Mouse (Mus musculus) layer of hippocampus, postnatal 25 days (tissue): ENCODE data around the gene Sct. TPM values are rescaled to one million over a fixed set of nuclear protein-coding genes. Genes with fewer than 3 reads are reported as not detected.

Experiments
- DNase-seq, 2 experiments: peaks; one replicate each; pipeline ENCODE4 v3.0.0; 2022; ENCODE audit warnings: mixed read lengths in 2 of 2, low spot score in 1 of 2; ENCODE audit errors: extremely low spot score in 1 of 2
- total RNA-seq, 2 experiments: library from RNA; stranded (reverse); gene quantifications; 2 replicates each; pipeline ENCODE4 v1.2.3; 2021

Sct gene
- total RNA-seq = not detected

GRCm38 (mm10) chr7:141278766-141279590 is at the start of gene Sct:
Gene Sct, minus strand, starts transcription at chr7:141279133.
- no peak for DNase-seq

DNA sequence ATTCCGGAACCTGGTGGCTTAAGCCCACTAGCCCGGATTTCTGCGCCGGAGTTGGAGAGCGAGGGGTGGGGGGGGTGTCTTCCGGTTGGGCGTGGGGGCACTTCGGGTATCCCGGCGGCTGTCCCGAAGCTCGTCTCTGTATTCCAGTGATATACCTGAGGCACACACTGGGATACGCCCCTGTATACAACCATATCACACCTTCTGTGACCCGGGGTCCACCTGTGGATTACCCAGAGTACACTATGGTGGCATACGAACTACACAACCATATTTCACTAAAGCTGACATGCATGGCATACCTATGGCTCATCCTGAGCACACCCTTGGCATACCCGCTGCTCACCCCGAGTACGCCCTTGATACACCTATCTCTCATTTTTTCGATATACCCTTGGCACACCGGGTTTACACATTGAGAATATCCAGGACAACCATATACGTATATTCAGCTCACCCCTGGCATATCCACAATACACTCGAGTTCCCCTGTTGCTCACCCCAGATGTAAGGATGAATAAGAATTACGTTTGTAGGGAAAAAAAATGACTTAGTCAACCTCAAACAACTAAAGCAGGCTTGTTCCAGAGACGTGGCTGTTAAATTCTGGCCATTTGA is 49.5 kb upstream of the Sct start:
- no peak for DNase-seq

- DNase-seq = peak; percentile 99 to 100
Measured at GRCm38 (mm10) chr7:141327469-141328372, 48.8 kb upstream of the Sct start, which contains the start of the genes Deaf1 and Tmem80. Gene Deaf1, minus strand, starts transcription at chr7:141327690. Gene Tmem80, plus strand, starts transcription at chr7:141327739.

- peak in 1 of 2 experiments; percentile 23 for DNase-seq
Measured at GRCm38 (mm10) chr7:141326546-141327446, 47.9 kb upstream of the Sct start.

DNA sequence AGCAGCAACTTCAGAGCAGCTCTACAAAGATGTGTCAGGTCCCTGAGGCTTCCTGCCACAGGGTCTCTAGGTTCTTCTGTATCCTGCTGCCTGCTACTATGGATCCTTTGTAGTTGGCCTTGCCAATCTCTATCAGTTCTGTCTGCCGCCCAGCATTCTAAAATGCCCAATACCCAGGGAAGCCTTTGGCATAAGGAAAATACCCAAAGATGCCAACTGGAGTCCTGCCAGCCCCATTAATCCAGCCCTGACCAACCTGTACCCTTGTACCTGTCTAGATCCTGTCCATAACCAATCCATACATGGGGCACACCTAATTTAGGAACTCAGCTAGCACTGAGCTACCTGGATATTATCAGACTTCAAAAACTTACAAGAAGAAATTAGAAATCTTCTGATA is 45.8 kb upstream of the Sct start:
- no peak for DNase-seq

GRCm38 (mm10) chr7:141319446-141319845 is 40.5 kb upstream of the Sct start:
- no peak for DNase-seq

DNA sequence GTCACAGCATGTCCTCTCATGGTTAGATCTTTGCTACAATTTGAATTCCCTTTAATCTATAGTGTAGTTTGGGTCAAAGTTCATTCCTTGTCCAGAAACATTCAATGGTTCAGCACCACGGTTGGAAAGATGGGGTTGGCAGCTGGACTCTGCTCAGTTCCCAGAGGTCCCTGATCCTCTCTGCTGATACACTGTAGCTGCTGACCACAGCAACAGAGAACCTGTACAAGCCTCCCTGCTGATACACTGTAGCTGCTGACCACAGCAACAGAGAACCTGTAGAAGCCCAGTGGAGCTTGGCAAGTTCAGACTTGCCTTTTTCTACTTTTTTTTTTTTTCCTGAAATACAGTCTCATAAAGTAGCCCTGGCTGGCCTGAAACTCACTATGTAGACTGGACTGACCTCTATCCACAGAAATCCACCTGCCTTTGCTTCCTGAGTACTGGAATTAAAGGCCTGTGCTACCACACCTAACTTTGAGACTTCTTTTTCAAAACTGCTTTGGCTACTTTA is 38.7 kb upstream of the Sct start:
- no peak for DNase-seq

- no peak for DNase-seq
Measured at GRCm38 (mm10) chr7:141315974-141316373, 37.0 kb upstream of the Sct start.

DNA sequence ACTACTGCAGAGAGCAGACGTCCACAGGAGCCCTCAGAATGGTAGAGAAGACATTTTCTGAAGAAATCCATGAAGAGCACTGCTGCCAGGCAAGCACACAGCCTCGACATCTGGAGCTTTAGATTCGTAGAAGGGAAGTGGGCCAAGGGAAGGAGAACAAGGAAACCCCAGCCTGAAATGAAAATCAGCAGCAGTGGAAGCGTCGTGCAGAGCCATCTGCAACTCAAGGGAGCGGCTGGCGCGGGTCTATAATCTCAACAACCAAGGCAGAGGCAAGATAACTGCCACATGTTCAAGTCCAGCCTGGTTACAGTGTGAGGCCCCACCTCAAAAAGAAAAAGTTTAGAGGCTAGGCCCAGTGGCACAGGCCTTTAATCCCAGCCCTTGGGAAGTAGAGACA is 36.1 kb upstream of the Sct start:
- DNase-seq = no peak

DNA sequence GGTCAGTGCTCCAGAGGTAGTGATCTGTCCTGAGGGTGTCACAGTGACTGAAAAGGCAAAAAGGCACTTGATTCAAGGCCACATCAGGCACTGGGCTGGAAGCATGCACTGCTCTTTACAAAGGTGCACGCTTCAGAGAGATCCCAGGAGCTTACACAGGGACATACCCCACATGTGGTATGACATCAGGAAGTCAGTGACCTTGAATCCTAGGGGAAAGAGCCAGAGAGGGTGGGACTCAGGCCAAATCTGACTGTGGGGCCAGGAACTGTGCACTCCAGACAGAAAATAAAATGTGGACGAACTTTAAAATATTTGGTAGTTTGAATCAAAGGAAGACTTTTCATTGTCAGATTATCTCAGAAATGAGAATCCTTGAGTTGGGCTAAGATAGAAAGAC is 35.5 kb upstream of the Sct start:
- DNase-seq = no peak

DNA sequence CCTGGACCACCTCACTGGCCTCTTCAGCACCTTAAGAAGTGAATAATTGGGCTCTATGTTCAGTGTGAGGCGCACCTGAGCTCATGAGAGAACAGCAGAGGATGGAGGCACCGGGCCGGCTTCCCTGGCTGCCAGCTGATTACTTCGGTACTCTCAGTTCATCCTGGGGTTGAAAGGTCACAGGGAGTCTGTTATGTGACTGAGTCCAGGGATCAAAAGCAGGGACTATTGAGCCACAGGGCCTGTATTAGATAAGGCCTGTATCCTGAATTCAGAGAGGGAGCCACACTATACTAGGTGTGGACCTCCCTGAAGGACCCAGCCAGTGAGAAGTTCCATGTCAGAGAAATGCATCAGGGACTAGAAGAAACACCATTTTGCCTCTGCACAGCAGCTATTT is 25.6 kb upstream of the Sct start:
- no peak for DNase-seq

DNA sequence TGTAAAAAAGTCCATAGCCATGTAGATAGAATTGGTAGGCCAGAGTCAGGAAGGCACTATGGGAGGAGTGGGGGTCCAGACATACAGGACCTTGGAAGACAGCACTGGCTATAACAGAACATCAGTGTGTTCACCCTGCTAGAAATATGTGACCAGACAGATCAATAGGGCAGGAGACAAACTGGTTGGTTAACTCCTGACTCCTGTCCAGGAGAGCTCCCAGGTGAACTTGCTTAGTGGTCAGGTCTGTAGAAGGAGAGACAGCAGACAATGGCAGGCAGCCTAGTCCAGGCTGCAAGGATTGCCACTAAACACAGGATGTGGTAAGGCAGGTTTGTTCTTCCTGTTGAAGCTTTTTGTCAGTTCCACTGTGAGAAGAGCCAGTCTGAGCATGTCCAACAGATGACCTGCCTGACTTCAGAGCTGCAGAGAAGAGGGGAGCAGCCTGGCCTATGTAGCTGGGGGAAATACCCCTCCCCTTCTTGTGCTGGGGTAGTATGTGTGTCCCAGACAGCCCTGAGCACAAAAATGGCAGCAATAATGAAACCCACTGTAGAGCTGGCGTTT is 23.9 kb upstream of the Sct start:
- DNase-seq = no peak

GRCm38 (mm10) chr7:141301386-141301785 is 22.5 kb upstream of the Sct start:
- DNase-seq = no peak

- no peak for DNase-seq
Measured at GRCm38 (mm10) chr7:141299175-141299574, 20.2 kb upstream of the Sct start.

DNA sequence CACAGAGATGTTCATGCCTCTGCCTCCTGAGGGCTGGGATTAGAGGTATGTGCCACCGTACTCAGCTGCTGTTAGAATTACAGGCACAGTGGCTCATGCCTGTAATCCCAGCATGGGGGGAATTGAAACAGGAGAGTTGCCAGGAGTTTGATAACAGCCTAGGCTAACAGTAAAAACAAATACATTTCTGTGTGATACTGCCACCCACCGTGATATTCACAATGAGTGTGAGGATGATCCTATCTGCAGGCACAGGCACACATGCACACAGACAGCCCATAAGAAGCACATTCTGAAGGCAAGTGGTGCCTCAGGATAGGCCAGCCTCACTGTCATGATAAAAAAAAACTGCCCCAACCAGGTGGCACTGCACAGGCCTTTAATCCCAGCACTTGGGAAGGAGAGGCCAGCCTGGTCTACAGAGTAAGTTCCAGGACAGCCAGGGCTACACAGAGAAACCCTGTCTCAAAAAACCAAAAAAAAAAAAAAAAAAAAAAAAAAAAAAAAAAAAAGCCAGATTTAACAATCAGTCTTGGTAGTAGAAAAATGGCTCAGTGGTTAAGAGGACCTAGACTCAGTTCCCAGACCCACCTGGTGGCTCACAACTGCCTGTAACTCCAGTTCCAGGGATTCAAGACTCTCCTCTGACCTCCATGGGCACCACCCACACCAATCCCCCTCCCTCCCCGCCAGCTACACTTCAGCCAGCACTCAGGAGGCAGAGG is 19.2 kb upstream of the Sct start:
- DNase-seq = no peak

DNA sequence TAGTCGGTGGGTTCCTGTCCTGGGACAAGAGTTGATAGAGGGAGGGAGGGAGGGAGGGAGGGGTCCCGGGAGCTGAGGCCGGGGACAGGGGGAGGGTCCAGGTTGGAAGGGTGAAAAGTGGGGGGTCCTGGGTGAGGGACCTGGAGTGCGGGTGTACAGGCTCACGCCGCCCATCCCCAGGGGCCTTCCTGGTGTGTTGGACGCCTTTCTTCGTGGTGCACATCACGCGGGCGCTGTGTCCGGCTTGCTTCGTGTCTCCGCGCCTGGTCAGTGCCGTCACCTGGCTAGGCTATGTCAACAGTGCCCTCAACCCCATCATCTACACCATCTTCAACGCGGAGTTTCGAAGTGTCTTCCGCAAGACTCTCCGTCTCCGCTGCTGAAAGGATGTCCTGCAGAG is 15.5 kb upstream of the Sct start:
- no peak for DNase-seq

GRCm38 (mm10) chr7:141293852-141294471 is 15.0 kb upstream of the Sct start:
- DNase-seq = no peak
